Mouse (Mus musculus): ENCODE measurements around the gene Dcps. TPM values are rescaled to one million over a fixed set of nuclear protein-coding genes. Genes with fewer than 3 reads are reported as not detected.
"Not testable (repeated sequence)": the region's sequence is repeated elsewhere in the genome, so short reads cannot be mapped to it uniquely, and the experiment has no call there.

The Dcps gene
- polyA plus RNA-seq, 1 experiment = 72.8 TPM

DNA sequence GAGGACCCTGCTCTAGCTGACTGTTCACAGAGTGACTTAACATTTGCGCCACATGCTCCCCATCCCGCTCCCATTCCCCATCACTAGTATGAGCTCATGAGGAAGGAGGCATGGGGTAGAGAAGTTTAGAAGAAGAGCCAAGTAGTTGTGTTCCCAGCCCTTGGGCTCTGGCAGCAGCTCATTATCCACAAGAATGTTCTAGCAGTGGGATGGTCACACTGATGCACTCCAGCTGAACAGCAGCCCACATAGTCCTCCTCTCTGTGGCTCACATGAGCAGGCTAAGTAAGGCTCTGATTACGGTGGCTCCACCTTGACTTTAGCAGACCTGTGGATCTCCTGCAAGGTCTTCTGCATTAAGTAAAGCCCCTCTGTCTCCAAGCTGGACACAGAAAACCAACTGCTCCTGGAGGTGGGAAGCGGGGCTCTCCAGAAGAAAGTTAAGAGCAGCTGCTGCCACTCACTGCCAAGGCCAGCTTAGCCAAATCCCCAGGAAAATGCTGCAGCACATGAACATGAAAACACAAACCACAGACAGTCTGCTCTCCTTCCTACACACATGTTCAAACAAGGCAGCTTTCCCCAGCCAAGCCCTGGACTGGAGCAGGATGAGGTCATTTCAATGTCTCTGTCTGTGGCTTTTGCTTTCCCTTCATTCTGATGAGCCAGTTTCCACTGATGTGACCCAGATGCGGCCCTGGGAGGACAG is 19.7 kb downstream of the Dcps start:
- H3ac ChIP-seq (ENCODE audit: control insufficient read depth, insufficient read length) = no peak overlapping the region
- H3K27me3 ChIP-seq (ENCODE audit: control insufficient read depth, insufficient read depth, insufficient read length) = no peaks in the 10 kb centered on the region
- peaks cover 14% of the 10 kb centered on the region for H3K79me2 ChIP-seq (ENCODE audit: control insufficient read depth, insufficient read depth)
- peak overlapping the region; percentile 76 for H3K4me2 ChIP-seq (ENCODE audit: low read depth)
- H3K36me3 ChIP-seq (ENCODE audit: control insufficient read depth, insufficient read depth) = peaks cover 9% of the 10 kb centered on the region
- no peak overlapping the region for H3K4me3 ChIP-seq
- TF ChIP-seq MYOG (IDR thresholded peaks at IDR 0.05; ENCODE audit: control insufficient read depth in 1 of 3, insufficient read depth in 1 of 3, insufficient read length in 2 of 3, low read depth in 2 of 3) (peak in 1 of 3 experiments; percentile 40), MYOD1 (IDR thresholded peaks at IDR 0.05; ENCODE audit: control insufficient read depth in 1 of 3, insufficient read length in 2 of 3, low read depth in 2 of 3) (peak; percentile 36 to 80 (median 58)), POLR2A (IDR thresholded peaks at IDR 0.05; ENCODE audit: insufficient read length, low read depth) (no peak), TCF3 (IDR thresholded peaks at IDR 0.05; ENCODE audit: insufficient read length, low read depth) (peak; percentile 7), E2F4 (IDR thresholded peaks at IDR 0.05; ENCODE audit: insufficient read depth) (no peak), TCF12 (IDR thresholded peaks at IDR 0.05; ENCODE audit: insufficient read depth, poor library complexity, severe bottlenecking) (peak; percentile 38)

DNA sequence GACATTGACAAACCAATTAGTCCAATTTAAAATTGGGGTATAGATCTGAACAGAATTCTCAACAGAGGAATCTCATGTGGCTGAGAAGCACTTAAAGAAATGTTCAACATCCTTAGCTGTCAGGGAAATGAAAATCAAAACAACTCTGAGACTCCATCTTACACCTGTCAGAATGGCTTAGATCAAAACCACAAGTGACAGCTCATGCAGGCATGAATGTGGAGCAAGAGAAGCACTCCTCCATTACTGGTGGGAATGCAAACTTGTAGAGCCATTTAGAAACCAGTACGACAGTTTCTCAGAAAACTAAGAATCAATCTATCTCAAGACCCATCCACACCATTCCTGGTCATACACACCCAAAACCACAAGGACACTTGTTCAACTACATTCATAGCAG is 22.9 kb downstream of the Dcps start:
- TF ChIP-seq TCF12 (IDR thresholded peaks at IDR 0.05; ENCODE audit: insufficient read depth, poor library complexity, severe bottlenecking) = peak; percentile 9
- TF ChIP-seq TCF3 (IDR thresholded peaks at IDR 0.05; ENCODE audit: insufficient read length, low read depth) = no peak
- peak; percentile 58 to 76 (median 66) for TF ChIP-seq MYOD1 (IDR thresholded peaks at IDR 0.05; ENCODE audit: control insufficient read depth in 1 of 3, insufficient read length in 2 of 3, low read depth in 2 of 3)
- H3K27me3 ChIP-seq (ENCODE audit: control insufficient read depth, insufficient read depth, insufficient read length) = no peaks in the 10 kb centered on the region
- H3K4me3 ChIP-seq = no peak overlapping the region
- peak overlapping the region; percentile 62 for H3K4me2 ChIP-seq (ENCODE audit: low read depth)
- H3K36me3 ChIP-seq (ENCODE audit: control insufficient read depth, insufficient read depth) = no peaks in the 10 kb centered on the region
- H3ac ChIP-seq (ENCODE audit: control insufficient read depth, insufficient read length) = no peak overlapping the region
- H3K79me2 ChIP-seq (ENCODE audit: control insufficient read depth, insufficient read depth) = peaks cover 15% of the 10 kb centered on the region

DNA sequence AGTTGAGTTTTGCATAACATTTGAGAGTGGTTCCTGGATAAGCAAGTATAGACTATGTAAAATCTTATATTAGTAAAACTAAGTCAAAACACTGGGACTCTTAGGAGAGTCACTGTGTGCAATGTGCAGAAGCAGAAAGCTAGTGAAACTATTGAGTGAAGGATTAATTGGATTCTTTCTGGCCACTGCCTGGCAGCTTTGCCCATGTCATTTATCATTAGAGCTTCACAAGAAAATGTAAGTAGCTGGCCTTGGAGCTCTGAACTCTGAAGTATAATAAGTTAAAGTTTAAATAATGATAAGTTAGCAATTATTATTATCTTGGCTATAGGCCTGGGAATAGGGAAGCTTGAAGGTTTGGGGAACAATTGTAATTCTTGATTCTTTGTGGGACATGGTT is 27.0 kb downstream of the Dcps start:
- not testable (repeated sequence) for H3K79me2 ChIP-seq (ENCODE audit: control insufficient read depth, insufficient read depth); H3K4me2 ChIP-seq (ENCODE audit: low read depth); H3K27me3 ChIP-seq (ENCODE audit: control insufficient read depth, insufficient read depth, insufficient read length); H3ac ChIP-seq (ENCODE audit: control insufficient read depth, insufficient read length); H3K36me3 ChIP-seq (ENCODE audit: control insufficient read depth, insufficient read depth); H3K4me3 ChIP-seq

DNA sequence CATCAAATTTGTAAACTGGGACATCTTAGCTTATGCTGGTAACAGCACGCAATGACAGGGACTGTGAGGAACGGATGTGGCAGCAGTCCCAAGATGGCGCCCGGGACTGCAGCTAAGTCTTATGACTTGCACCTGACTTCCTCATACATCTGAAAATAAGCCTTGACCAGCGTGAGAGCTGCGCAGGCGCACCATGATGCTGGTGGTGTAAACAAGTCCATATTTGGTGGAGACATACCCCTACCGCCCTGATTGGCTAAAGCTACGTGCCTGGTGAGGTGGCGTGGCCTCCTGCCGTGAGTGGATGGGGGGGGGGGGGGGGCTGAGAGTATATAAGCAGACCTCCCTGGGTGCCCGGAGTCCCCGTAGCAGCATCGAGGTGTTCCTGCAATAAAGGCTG is 28.6 kb downstream of the Dcps start:
- not testable (repeated sequence) for H3K27me3 ChIP-seq (ENCODE audit: control insufficient read depth, insufficient read depth, insufficient read length); H3K4me2 ChIP-seq (ENCODE audit: low read depth); H3K4me3 ChIP-seq; H3K79me2 ChIP-seq (ENCODE audit: control insufficient read depth, insufficient read depth); H3K36me3 ChIP-seq (ENCODE audit: control insufficient read depth, insufficient read depth); H3ac ChIP-seq (ENCODE audit: control insufficient read depth, insufficient read length)

DNA sequence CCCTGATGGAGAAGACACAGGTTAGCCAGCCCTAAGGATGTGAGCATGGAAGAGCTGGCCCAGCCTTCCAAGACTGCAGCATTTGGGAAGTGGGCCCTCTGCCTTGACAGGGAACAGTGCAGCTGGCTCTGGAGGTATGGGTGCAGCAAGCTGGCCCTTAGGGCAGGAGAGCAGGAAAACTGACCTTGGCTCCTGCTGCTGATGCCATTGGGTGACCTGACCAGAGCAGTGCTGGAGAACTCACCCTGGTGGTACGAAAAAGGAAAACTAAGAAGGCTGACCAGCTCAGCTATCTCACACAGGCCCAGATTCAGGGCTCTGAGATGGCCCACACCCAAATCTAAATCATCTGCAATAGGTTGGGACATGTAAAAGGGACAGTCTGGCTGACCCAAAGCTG is 30.0 kb downstream of the Dcps start:
- Histone ChIP-seq H3K4me3 (no peak overlapping the region), H3K79me2 (ENCODE audit: control insufficient read depth, insufficient read depth) (peaks cover 4% of the 10 kb centered on the region), H3K27me3 (ENCODE audit: control insufficient read depth, insufficient read depth, insufficient read length) (no peaks in the 10 kb centered on the region), H3K36me3 (ENCODE audit: control insufficient read depth, insufficient read depth) (no peaks in the 10 kb centered on the region), H3ac (ENCODE audit: control insufficient read depth, insufficient read length) (no peak overlapping the region), H3K4me2 (ENCODE audit: low read depth) (no peak overlapping the region)
- TF ChIP-seq POLR2A (IDR thresholded peaks at IDR 0.05; ENCODE audit: insufficient read length, low read depth) (no peak), REST (IDR thresholded peaks at IDR 0.05; ENCODE audit: insufficient read depth, insufficient read length) (no peak), MYOG (IDR thresholded peaks at IDR 0.05; ENCODE audit: control insufficient read depth in 1 of 3, insufficient read depth in 1 of 3, insufficient read length in 2 of 3, low read depth in 2 of 3) (no peak), MYOD1 (IDR thresholded peaks at IDR 0.05; ENCODE audit: control insufficient read depth in 1 of 3, insufficient read length in 2 of 3, low read depth in 2 of 3) (no peak), SRF (IDR thresholded peaks at IDR 0.05; ENCODE audit: control insufficient read depth, insufficient read length, low read depth) (no peak), TCF12 (IDR thresholded peaks at IDR 0.05; ENCODE audit: insufficient read depth, poor library complexity, severe bottlenecking) (no peak), E2F4 (IDR thresholded peaks at IDR 0.05; ENCODE audit: insufficient read depth) (no peak), CEBPB (IDR thresholded peaks at IDR 0.05; ENCODE audit: insufficient read depth, poor library complexity, severe bottlenecking) (no peak), MAX (IDR thresholded peaks at IDR 0.05; ENCODE audit: low read depth) (no peak), POLR2AphosphoS2 (IDR thresholded peaks at IDR 0.05; ENCODE audit: insufficient read length, low read depth) (no peak), USF1 (IDR thresholded peaks at IDR 0.05; ENCODE audit: low read depth) (no peak)

DNA sequence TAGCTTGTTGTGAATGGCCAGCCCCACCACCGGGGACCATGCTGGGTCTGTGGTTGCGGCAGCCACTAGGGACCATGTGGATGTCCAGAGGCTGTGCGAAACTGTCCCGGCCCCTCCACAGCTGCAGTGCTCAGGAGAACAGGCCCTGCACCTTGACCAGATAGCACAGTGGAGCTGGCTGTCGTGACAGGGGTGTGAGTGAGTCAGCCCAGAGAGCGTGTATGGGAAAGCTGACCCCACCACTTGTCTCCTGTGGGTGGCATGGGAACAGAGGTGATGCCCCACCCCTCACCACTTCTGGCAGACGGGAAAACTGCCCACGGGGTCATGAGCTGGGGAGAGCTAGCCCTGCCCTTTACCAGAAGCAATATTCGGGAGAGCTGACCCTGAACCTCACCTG is 30.7 kb downstream of the Dcps start:
- Histone ChIP-seq H3ac (ENCODE audit: control insufficient read depth, insufficient read length) (no peak overlapping the region), H3K4me3 (no peak overlapping the region), H3K36me3 (ENCODE audit: control insufficient read depth, insufficient read depth) (no peaks in the 10 kb centered on the region), H3K27me3 (ENCODE audit: control insufficient read depth, insufficient read depth, insufficient read length) (no peaks in the 10 kb centered on the region), H3K79me2 (ENCODE audit: control insufficient read depth, insufficient read depth) (no peaks in the 10 kb centered on the region), H3K4me2 (ENCODE audit: low read depth) (no peak overlapping the region)
- no peak for TF ChIP-seq REST (IDR thresholded peaks at IDR 0.05; ENCODE audit: insufficient read depth, insufficient read length)
- no peak for TF ChIP-seq MAX (IDR thresholded peaks at IDR 0.05; ENCODE audit: low read depth)
- TF ChIP-seq SRF (IDR thresholded peaks at IDR 0.05; ENCODE audit: control insufficient read depth, insufficient read length, low read depth) = no peak
- peak in 1 of 3 experiments; percentile 75 for TF ChIP-seq MYOG (IDR thresholded peaks at IDR 0.05; ENCODE audit: control insufficient read depth in 1 of 3, insufficient read depth in 1 of 3, insufficient read length in 2 of 3, low read depth in 2 of 3)
- peak in 1 of 3 experiments; percentile 69 for TF ChIP-seq MYOD1 (IDR thresholded peaks at IDR 0.05; ENCODE audit: control insufficient read depth in 1 of 3, insufficient read length in 2 of 3, low read depth in 2 of 3)
- TF ChIP-seq TCF3 (IDR thresholded peaks at IDR 0.05; ENCODE audit: insufficient read length, low read depth) = no peak
- TF ChIP-seq POLR2AphosphoS2 (IDR thresholded peaks at IDR 0.05; ENCODE audit: insufficient read length, low read depth) = no peak

All from myocyte (in vitro differentiated cells).